Mouse (Mus musculus) G1E (cell line): ENCODE measurements around the gene Cul5.

Source experiments
- CTCF ChIP-seq: IDR thresholded peaks from 2 replicates; pipeline ENCODE4 v1.5.1; 2012; ENCODE audit warnings: low read depth, low read length, inconsistent platforms, mixed read lengths
- GATA1 ChIP-seq: IDR thresholded peaks from 2 replicates; pipeline ENCODE4 v1.6.1; 2012; ENCODE audit warnings: borderline replicate concordance, low read length, inconsistent platforms, mixed read lengths
- POLR2AphosphoS5 ChIP-seq: IDR thresholded peaks from 2 replicates; pipeline ENCODE4 v1.6.1; 2012; ENCODE audit warnings: low read depth, low read length, inconsistent platforms; ENCODE audit not compliant: insufficient replicate concordance
- TAL1 ChIP-seq: conservative IDR thresholded peaks from 2 replicates; pipeline ENCODE4 v1.6.1; 2012; ENCODE audit warnings: low read depth, low read length, inconsistent platforms, mixed read lengths

- TF ChIP-seq CTCF, result no peak
- no peak for TF ChIP-seq GATA1
- no peak for TF ChIP-seq TAL1
- no peak for TF ChIP-seq POLR2AphosphoS5
Observed at GRCm38 (mm10) chr9:53603384-53603783, 66.4 kb downstream of the Cul5 start.
